Mouse (Mus musculus): ENCODE data around the gene Olfr91. TPM values are rescaled to one million over a fixed set of nuclear protein-coding genes. Genes with fewer than 3 reads are reported as not detected.

Olfr91 gene
- polyA plus RNA-seq, 1 experiment = not detected

- WGBS = 91% methylated on average over 6 of the region's 6 CpGs
- TF ChIP-seq POLR2A (IDR thresholded peaks at IDR 0.05; ENCODE audit: low read depth, low read length) (no peak), CTCF (IDR thresholded peaks at IDR 0.05; ENCODE audit: extremely low read depth, insufficient read depth, insufficient read length, insufficient replicate concordance) (no peak)
These were observed 22.9 kb downstream of the Olfr91 start for GRCm38 (mm10) chr17:37075181-37075580.

GRCm38 (mm10) chr17:37072730-37073276, 25.3 kb downstream of the Olfr91 start:
- 83% methylated on average over 11 of the region's 11 CpGs for WGBS
- no peaks in the 10 kb centered on the region for H3K27me3 ChIP-seq (ENCODE audit: control insufficient read depth, insufficient read depth, low read length)

More at GRCm38 (mm10) chr17:37075181-37075580, 22.9 kb downstream of the Olfr91 start:
- H3K36me3 ChIP-seq (ENCODE audit: control insufficient read depth, insufficient read depth, low read length) = peaks cover 4% of the 10 kb centered on the region
- H3K27me3 ChIP-seq (ENCODE audit: control insufficient read depth, insufficient read depth, low read length) = no peaks in the 10 kb centered on the region
- no peak overlapping the region for H3K4me3 ChIP-seq (ENCODE audit: extremely low read depth, insufficient read depth, insufficient read length)
- H3K4me1 ChIP-seq (ENCODE audit: control insufficient read depth, insufficient read depth, insufficient read length) = no peaks in the 10 kb centered on the region
- DNase-seq (ENCODE audit: low read depth in 1 of 2, low spot score in 2 of 2) = no peak
- no peak overlapping the region for H3K27ac ChIP-seq (ENCODE audit: insufficient read depth, low read length)

GRCm38 (mm10) chr17:37072080-37072729, 25.9 kb downstream of the Olfr91 start:
- Histone ChIP-seq H3K27me3 (ENCODE audit: control insufficient read depth, insufficient read depth, low read length) (no peaks in the 10 kb centered on the region), H3K36me3 (ENCODE audit: control insufficient read depth, insufficient read depth, low read length) (peaks cover 7% of the 10 kb centered on the region), H3K4me3 (ENCODE audit: extremely low read depth, insufficient read depth, insufficient read length) (no peak overlapping the region), H3K27ac (ENCODE audit: insufficient read depth, low read length) (no peak overlapping the region), H3K4me1 (ENCODE audit: control insufficient read depth, insufficient read depth, insufficient read length) (no peaks in the 10 kb centered on the region)
- no peak for DNase-seq (ENCODE audit: low read depth in 1 of 2, low spot score in 2 of 2)
- WGBS = 91% methylated on average over 12 of the region's 12 CpGs
- TF ChIP-seq POLR2A (IDR thresholded peaks at IDR 0.05; ENCODE audit: low read depth, low read length) = no peak
- no peak for TF ChIP-seq CTCF (IDR thresholded peaks at IDR 0.05; ENCODE audit: extremely low read depth, insufficient read depth, insufficient read length, insufficient replicate concordance)

More at GRCm38 (mm10) chr17:37072730-37073276, 25.3 kb downstream of the Olfr91 start:
- Histone ChIP-seq H3K36me3 (ENCODE audit: control insufficient read depth, insufficient read depth, low read length) (peaks cover 7% of the 10 kb centered on the region), H3K27ac (ENCODE audit: insufficient read depth, low read length) (no peak overlapping the region), H3K4me1 (ENCODE audit: control insufficient read depth, insufficient read depth, insufficient read length) (no peaks in the 10 kb centered on the region), H3K4me3 (ENCODE audit: extremely low read depth, insufficient read depth, insufficient read length) (no peak overlapping the region)
- no peak for DNase-seq (ENCODE audit: low read depth in 1 of 2, low spot score in 2 of 2)
- TF ChIP-seq CTCF (IDR thresholded peaks at IDR 0.05; ENCODE audit: extremely low read depth, insufficient read depth, insufficient read length, insufficient replicate concordance) (no peak), POLR2A (IDR thresholded peaks at IDR 0.05; ENCODE audit: low read depth, low read length) (no peak)

- DNase-seq (ENCODE audit: low read depth in 1 of 2, low spot score in 2 of 2) = no peak
- Histone ChIP-seq H3K36me3 (ENCODE audit: control insufficient read depth, insufficient read depth, low read length) (peaks cover 7% of the 10 kb centered on the region), H3K4me1 (ENCODE audit: control insufficient read depth, insufficient read depth, insufficient read length) (no peaks in the 10 kb centered on the region)
These were observed 28.0 kb downstream of the Olfr91 start for GRCm38 (mm10) chr17:37070121-37070520.

GRCm38 (mm10) chr17:37067861-37068260, 30.2 kb downstream of the Olfr91 start:
- TF ChIP-seq CTCF (IDR thresholded peaks at IDR 0.05; ENCODE audit: extremely low read depth, insufficient read depth, insufficient read length, insufficient replicate concordance) = no peak
- no peak for TF ChIP-seq POLR2A (IDR thresholded peaks at IDR 0.05; ENCODE audit: low read depth, low read length)
- H3K27ac ChIP-seq (ENCODE audit: insufficient read depth, low read length) = no peak overlapping the region

More at GRCm38 (mm10) chr17:37070121-37070520, 28.0 kb downstream of the Olfr91 start:
- Histone ChIP-seq H3K27me3 (ENCODE audit: control insufficient read depth, insufficient read depth, low read length) (no peaks in the 10 kb centered on the region), H3K27ac (ENCODE audit: insufficient read depth, low read length) (no peak overlapping the region), H3K4me3 (ENCODE audit: extremely low read depth, insufficient read depth, insufficient read length) (no peak overlapping the region)
- 91% methylated on average over 8 of the region's 8 CpGs for WGBS
- no peak for TF ChIP-seq CTCF (IDR thresholded peaks at IDR 0.05; ENCODE audit: extremely low read depth, insufficient read depth, insufficient read length, insufficient replicate concordance)
- TF ChIP-seq POLR2A (IDR thresholded peaks at IDR 0.05; ENCODE audit: low read depth, low read length) = no peak

GRCm38 (mm10) chr17:37065993-37066392, 32.1 kb downstream of the Olfr91 start:
- 87% methylated on average over 2 of the region's 2 CpGs for WGBS
- H3K36me3 ChIP-seq (ENCODE audit: control insufficient read depth, insufficient read depth, low read length) = peaks cover 16% of the 10 kb centered on the region
- no peak overlapping the region for H3K4me3 ChIP-seq (ENCODE audit: extremely low read depth, insufficient read depth, insufficient read length)

More at GRCm38 (mm10) chr17:37067861-37068260, 30.2 kb downstream of the Olfr91 start:
- no peak overlapping the region for H3K4me3 ChIP-seq (ENCODE audit: extremely low read depth, insufficient read depth, insufficient read length)
- WGBS = 90% methylated on average over 1 of the region's 1 CpGs
- peaks cover 12% of the 10 kb centered on the region for H3K36me3 ChIP-seq (ENCODE audit: control insufficient read depth, insufficient read depth, low read length)
- H3K27me3 ChIP-seq (ENCODE audit: control insufficient read depth, insufficient read depth, low read length) = no peaks in the 10 kb centered on the region
- H3K4me1 ChIP-seq (ENCODE audit: control insufficient read depth, insufficient read depth, insufficient read length) = no peaks in the 10 kb centered on the region
- no peak for DNase-seq (ENCODE audit: low read depth in 1 of 2, low spot score in 2 of 2)

More at GRCm38 (mm10) chr17:37065993-37066392, 32.1 kb downstream of the Olfr91 start:
- Histone ChIP-seq H3K27me3 (ENCODE audit: control insufficient read depth, insufficient read depth, low read length) (no peaks in the 10 kb centered on the region), H3K4me1 (ENCODE audit: control insufficient read depth, insufficient read depth, insufficient read length) (no peaks in the 10 kb centered on the region), H3K27ac (ENCODE audit: insufficient read depth, low read length) (no peak overlapping the region)
- no peak for DNase-seq (ENCODE audit: low read depth in 1 of 2, low spot score in 2 of 2)
- no peak for TF ChIP-seq CTCF (IDR thresholded peaks at IDR 0.05; ENCODE audit: extremely low read depth, insufficient read depth, insufficient read length, insufficient replicate concordance)
- no peak for TF ChIP-seq POLR2A (IDR thresholded peaks at IDR 0.05; ENCODE audit: low read depth, low read length)

All from spleen, adult 2 months (tissue).